Mouse (Mus musculus): Measurements from ENCODE around the gene Gabrd.

DNA sequence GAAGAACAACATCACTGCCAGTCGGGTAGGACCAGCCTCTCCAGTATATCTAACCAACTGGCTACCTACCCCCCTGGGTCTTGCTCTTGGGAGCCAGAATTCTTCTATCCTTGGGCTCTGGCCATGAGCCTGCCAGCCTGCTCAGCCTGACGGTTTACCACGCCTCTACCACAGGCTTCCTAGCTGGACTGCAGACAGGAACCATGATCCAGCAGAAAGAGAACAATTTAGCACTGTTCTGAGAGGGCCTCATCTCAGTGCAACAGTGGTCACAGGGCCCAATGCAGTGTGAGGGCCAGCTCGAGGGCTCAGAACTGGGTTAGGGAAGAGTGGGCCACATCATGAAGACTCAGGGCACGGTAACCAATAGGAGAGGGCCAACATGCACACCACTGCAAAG lies 26.1 kb upstream of the Gabrd start:
- TF ChIP-seq CTCF (IDR thresholded peaks at IDR 0.05; ENCODE audit: extremely low read depth, insufficient read depth, insufficient read length, insufficient replicate concordance) = no peak
- no peak for TF ChIP-seq POLR2A (IDR thresholded peaks at IDR 0.05; ENCODE audit: low read depth, low read length)

Data from spleen, adult 2 months (tissue).